Mouse (Mus musculus): ENCODE results near the gene Arl14ep. TPM values are rescaled to one million over a fixed set of nuclear protein-coding genes. Genes with fewer than 3 reads are reported as not detected.
A peak's percentile ranks its signal among the peaks of the same experiment; 100 is the strongest.

Arl14ep gene
- total RNA-seq, 2 experiments from 2014 or later = 49.9 to 53.6 TPM

DNA sequence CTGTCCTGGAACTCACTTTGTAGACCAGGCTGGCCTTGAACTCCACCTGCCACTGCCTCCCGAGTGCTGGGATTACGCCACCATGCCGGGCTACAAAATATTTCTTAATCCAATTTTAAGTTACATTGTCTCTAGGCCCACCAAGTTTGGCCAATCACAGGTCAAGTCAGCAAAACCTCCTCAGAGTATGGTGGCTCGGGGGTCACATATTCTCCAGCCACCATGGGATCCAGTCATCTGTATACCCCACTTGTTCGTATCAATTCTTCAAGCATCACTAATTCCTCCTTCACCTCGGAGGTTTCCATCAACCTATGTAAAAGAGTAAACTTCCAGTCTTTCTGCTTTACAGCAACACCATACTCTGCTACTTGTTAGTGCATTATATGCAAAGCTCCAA lies 1.4 kb downstream of the Arl14ep start:
- no peak for DNase-seq (ENCODE audit: low spot score in 2 of 2)
- Histone ChIP-seq H3K27ac (no peak overlapping the region), H3K4me3 (peak overlapping the region; percentile 82; the same call in 1 of the 2 replicates)
- no peak for TF ChIP-seq CTCF (conservative IDR thresholded peaks at IDR 0.05)

GRCm38 (mm10) chr2:106970971-106971370 lies 3.3 kb downstream of the Arl14ep start:
- Histone ChIP-seq H3K4me3 (no peak overlapping the region), H3K27ac (no peak overlapping the region)
- no peak for TF ChIP-seq CTCF (conservative IDR thresholded peaks at IDR 0.05)
- DNase-seq (ENCODE audit: low spot score in 2 of 2) = no peak

DNA sequence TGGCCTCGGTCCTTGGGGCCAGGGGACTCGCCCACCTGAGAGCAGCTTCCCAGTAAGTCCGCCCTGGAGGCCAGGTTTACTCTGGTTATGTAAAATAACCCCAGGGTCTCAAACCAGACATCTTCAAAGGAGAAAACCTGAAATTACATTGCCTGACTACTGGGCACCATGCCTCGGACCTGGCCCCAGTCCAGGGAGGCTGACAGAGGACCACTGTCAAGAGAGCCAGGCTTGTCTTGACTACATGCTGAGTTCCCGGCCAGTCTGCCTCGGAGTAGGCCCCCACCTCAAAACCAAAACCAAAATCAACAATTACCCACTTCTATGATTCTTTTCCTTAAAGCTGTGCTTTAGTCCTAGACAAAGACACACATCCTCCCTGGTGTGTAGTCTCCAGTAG lies 5.9 kb downstream of the Arl14ep start:
- DNase-seq (ENCODE audit: low spot score in 2 of 2) = no peak
- Histone ChIP-seq H3K27ac (no peak overlapping the region), H3K4me3 (no peak overlapping the region)
- TF ChIP-seq CTCF (conservative IDR thresholded peaks at IDR 0.05) = no peak

GRCm38 (mm10) chr2:106963560-106963959 lies 10.7 kb downstream of the Arl14ep start:
- Histone ChIP-seq H3K4me3 (no peak overlapping the region), H3K27ac (no peak overlapping the region)
- no peak for TF ChIP-seq CTCF (conservative IDR thresholded peaks at IDR 0.05)
- no peak for DNase-seq (ENCODE audit: low spot score in 2 of 2)

DNA sequence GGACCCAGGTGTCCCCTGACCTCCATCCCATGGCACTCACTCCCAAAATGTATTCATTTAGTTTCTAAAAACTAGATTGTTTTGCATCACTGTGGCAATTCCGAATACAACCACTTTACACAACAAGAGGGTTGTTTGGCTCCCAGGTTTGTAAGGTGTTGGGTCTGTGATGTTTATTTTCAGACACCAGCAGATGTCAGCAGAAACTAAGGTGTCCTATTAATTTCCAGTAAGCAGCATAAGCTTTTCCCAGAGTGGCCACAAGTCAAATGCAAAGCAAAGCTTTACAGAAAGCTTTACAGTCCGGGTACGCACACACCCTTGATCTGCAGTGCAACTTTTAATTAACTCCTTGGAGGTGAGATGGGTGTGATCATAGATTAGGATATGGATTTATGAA lies 12.6 kb downstream of the Arl14ep start:
- Histone ChIP-seq H3K27ac (no peak overlapping the region), H3K4me3 (no peak overlapping the region)
- DNase-seq (ENCODE audit: low spot score in 2 of 2) = no peak
- peak; percentile 55 for TF ChIP-seq CTCF (conservative IDR thresholded peaks at IDR 0.05)

DNA sequence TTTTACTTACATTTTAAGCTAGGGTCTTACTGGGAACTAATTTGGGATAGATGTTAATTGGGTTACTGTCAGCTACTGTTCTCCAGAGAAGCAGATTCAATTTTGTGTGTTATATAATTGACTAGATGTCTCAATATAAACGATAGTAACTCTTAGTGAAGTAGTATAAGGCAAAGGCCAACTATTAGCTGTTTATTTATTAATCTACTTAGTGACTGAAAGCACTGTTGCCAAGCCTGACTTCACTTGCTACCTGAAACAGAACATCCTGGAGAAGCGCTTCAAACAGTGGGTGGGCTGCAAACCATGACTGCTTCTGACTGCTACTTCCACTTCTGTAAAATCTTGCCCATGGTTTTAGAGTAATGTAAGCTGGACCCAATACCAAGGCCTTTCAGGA lies 13.2 kb downstream of the Arl14ep start:
- DNase-seq (ENCODE audit: low spot score in 2 of 2) = no peak
- Histone ChIP-seq H3K27ac (no peak overlapping the region), H3K4me3 (no peak overlapping the region)
- no peak for TF ChIP-seq CTCF (conservative IDR thresholded peaks at IDR 0.05)

DNA sequence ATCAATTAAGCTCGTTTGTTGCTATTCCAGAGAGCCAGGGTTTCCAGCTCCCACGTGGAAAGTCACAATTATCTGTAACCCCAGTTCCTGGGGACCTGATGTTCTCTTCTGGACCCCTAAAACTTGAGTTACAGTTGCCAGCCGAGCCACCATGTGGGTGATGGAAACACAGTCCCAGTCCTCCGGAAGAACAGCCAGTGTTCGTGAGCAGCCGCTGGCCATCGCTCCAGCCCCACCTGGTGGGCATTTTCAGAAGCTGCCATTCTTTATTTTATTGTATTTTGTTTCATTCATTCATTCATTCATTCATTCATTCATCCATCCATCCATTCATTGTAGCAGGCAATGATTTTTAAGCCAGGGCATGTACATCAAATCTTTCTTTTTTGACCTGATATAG lies 14.0 kb downstream of the Arl14ep start:
- no peak overlapping the region for H3K4me3 ChIP-seq
- peak; percentile 81 for TF ChIP-seq CTCF (conservative IDR thresholded peaks at IDR 0.05)
- DNase-seq (ENCODE audit: low spot score in 2 of 2) = peak in 1 of 2 experiments; percentile 23
- no peak overlapping the region for H3K27ac ChIP-seq

- DNase-seq (ENCODE audit: low spot score in 2 of 2) = no peak
- H3K27ac ChIP-seq = no peak overlapping the region
- TF ChIP-seq CTCF (conservative IDR thresholded peaks at IDR 0.05) = no peak
- H3K4me3 ChIP-seq = no peak overlapping the region
Measured at GRCm38 (mm10) chr2:106959380-106959779, 14.8 kb downstream of the Arl14ep start.

GRCm38 (mm10) chr2:106958916-106959315 lies 15.3 kb downstream of the Arl14ep start:
- Histone ChIP-seq H3K27ac (no peak overlapping the region), H3K4me3 (no peak overlapping the region)
- no peak for DNase-seq (ENCODE audit: low spot score in 2 of 2)
- no peak for TF ChIP-seq CTCF (conservative IDR thresholded peaks at IDR 0.05)

DNA sequence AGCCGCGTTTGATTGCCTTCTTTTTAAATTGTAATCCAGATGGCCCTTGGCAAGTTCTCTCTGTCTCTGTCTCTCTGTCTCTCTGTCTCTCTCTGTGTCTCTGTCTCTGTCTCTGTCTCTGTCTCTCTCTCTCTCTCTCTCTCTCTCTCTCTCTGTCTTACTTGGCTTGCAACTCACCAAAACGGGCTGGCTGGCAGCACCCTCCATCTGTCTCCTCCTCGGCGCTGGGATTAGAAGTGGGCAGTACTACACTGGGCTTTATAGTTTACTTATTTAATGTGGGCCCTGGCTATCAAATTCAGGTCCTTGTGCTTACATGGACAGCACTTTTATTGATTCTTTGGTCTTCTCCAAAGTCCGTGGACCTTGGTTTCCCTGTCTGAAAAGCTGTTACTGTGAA lies 18.1 kb downstream of the Arl14ep start:
- Histone ChIP-seq H3K4me3 (no peak overlapping the region), H3K27ac (no peak overlapping the region)
- TF ChIP-seq CTCF (conservative IDR thresholded peaks at IDR 0.05) = no peak
- no peak for DNase-seq (ENCODE audit: low spot score in 2 of 2)

DNA sequence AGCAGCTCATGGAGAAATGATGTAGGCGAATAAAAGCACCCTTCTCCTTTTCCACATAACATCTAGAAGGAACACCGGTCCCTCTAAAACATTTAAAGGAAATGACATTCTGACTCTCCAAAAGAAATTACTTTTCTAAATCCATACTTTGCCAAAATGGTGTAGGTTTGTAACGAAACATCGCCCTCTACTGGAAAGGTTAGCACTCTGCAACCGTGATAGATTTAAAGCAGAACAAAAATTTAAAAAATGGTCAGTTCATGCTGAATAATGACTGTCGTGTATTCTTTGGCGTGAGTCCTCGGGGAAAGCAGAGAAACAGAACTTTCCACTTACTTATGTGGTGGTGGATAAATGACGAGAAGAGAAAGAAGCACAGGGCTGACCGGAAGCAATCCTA lies 18.6 kb downstream of the Arl14ep start:
- H3K27ac ChIP-seq = no peak overlapping the region
- peak; percentile 97 for TF ChIP-seq CTCF (conservative IDR thresholded peaks at IDR 0.05)
- DNase-seq (ENCODE audit: low spot score in 2 of 2) = peak; percentile 29 to 54
- peak overlapping the region; percentile 13; the same call in 1 of the 2 replicates for H3K4me3 ChIP-seq

DNA sequence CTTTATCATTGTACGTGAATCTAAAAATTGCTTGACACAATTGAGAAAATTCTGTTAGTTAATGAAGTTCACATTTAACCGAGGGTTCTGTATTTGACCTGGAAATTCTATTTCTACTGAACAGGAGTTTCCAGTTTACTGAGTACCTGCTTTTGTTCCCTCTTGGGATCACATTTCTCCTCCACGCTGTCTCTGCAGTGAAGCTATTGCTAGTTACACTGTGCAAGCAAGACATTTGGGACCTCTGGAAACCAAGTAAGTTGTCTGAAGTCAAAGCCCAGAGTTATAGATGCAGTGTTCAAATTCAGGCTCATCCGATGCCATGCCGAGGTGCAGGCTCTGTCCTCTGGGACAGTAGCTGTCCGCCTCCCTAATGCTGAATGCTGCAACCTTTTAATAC lies 19.2 kb downstream of the Arl14ep start:
- DNase-seq (ENCODE audit: low spot score in 2 of 2) = no peak
- H3K4me3 ChIP-seq = no peak overlapping the region
- H3K27ac ChIP-seq = no peak overlapping the region
- no peak for TF ChIP-seq CTCF (conservative IDR thresholded peaks at IDR 0.05)

GRCm38 (mm10) chr2:106942451-106942850 lies 31.8 kb downstream of the Arl14ep start:
- Histone ChIP-seq H3K27ac (0 out of 2 replicates have a peak overlapping the region, but pooled peaks have one; percentile 14), H3K4me3 (no peak overlapping the region)
- TF ChIP-seq CTCF (conservative IDR thresholded peaks at IDR 0.05) = no peak
- DNase-seq (ENCODE audit: low spot score in 2 of 2) = peak; percentile 51 to 58

DNA sequence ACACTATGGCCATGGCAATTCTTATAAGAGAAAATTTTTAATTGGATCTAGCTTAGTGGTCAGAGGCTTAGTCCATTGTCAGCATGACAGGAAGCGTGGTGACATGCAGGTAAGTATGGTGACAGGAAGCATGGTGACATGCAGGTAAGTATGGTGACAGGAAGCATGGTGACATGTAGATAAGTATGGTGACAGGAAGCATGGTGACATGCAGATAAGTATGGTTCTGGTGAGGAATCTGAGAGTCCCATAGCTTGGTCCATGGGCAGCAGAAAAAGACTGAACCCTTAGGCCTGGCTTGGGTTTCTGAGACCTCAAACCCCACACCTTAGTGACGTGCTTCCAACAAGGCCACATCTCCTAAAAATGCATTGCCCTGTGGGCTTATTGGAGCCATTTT lies 38.5 kb downstream of the Arl14ep start:
- Histone ChIP-seq H3K27ac (no peak overlapping the region), H3K4me3 (no peak overlapping the region)
- no peak for DNase-seq (ENCODE audit: low spot score in 2 of 2)
- no peak for TF ChIP-seq CTCF (conservative IDR thresholded peaks at IDR 0.05)

- TF ChIP-seq CTCF (conservative IDR thresholded peaks at IDR 0.05) = no peak
- Histone ChIP-seq H3K4me3 (no peak overlapping the region), H3K27ac (no peak overlapping the region)
- no peak for DNase-seq (ENCODE audit: low spot score in 2 of 2)
Measured at GRCm38 (mm10) chr2:106929906-106930305, 44.3 kb downstream of the Arl14ep start.

Other genes with a start within 250 kb of the Arl14ep start
- not detected for gene Fshb, start 85.2 kb upstream of the Arl14ep start, total RNA-seq (2021)

Data from layer of hippocampus, adult 2 months (tissue).